Mouse (Mus musculus): ENCODE data around the gene Ecsit.

DNA sequence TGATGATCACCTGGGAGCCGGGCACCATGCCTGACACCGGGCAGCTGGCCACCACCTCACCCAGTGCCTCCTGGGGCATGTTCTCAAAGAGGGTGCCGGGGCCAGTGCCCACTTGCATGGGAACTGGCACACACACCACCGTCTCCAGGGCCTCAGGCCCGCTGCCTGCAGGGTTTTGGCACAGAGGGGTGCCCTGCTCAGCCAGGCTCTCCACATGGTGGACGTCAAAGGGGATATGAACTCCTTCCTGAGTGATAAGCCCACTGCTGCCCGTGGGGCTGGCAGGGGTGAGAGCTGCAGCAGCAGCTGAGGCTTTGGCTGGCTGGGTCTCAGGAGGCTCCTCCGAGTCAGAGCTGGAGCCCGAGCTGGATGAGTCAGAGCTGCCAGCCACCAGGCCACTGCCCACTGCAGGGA is 27.2 kb downstream of the Ecsit start:
- TF ChIP-seq CTCF (conservative IDR thresholded peaks at IDR 0.05; ENCODE audit: low read length) (no peak), NANOG (IDR thresholded peaks at IDR 0.05; ENCODE audit: borderline replicate concordance, low read length) (no peak)

Data from E14TG2a.4 (cell line).